Mouse (Mus musculus) kidney, adult 2 months (tissue): ENCODE data around the gene Wiz. TPM values are rescaled to one million over a fixed set of nuclear protein-coding genes. Genes with fewer than 3 reads are reported as not detected.

Experiments
- DNase-seq: peaks from one replicate; pipeline ENCODE4 v3.0.0; 2021
- H3K27ac ChIP-seq: fragments of 200-500 bp; 2 replicates; pipeline ENCODE4 v1.5.1; 2012; ENCODE audit warnings: low read depth, low read length, control low read depth, inconsistent platforms; ENCODE audit not compliant: insufficient read depth
- H3K27me3 ChIP-seq: fragments of 200-500 bp; replicated peaks from 2 replicates; pipeline ENCODE4 v1.6.1; 2012; ENCODE audit warnings: mild to moderate bottlenecking, moderate library complexity, low read length, inconsistent platforms; ENCODE audit not compliant: control insufficient read depth, insufficient read depth
- H3K36me3 ChIP-seq: fragments of 200-500 bp; 2 replicates; pipeline ENCODE4 v1.6.1; 2012; ENCODE audit warnings: mild to moderate bottlenecking, moderate library complexity, low read length, inconsistent platforms; ENCODE audit not compliant: control insufficient read depth, insufficient read depth
- H3K4me1 ChIP-seq: fragments of 200-500 bp; 2 replicates; pipeline ENCODE4 v1.6.1; 2011; ENCODE audit warnings: low read length; ENCODE audit not compliant: control insufficient read depth, insufficient read depth
- H3K4me3 ChIP-seq: fragments of 200-500 bp; 2 replicates; pipeline ENCODE4 v1.5.1; 2011; ENCODE audit warnings: mild to moderate bottlenecking, low read depth, low read length, control low read depth; ENCODE audit not compliant: insufficient read depth
- CTCF ChIP-seq: fragments of 200-500 bp; conservative IDR thresholded peaks from 2 replicates; pipeline ENCODE4 v1.5.1; 2011; ENCODE audit warnings: low read depth, mild to moderate bottlenecking, control low read depth, low read length, moderate library complexity, mixed read lengths; ENCODE audit not compliant: insufficient read depth, insufficient read length
- POLR2A ChIP-seq: fragments of 200-500 bp; IDR thresholded peaks from one replicate; pipeline ENCODE4 v1.6.1; 2011; ENCODE audit warnings: low read depth, low read length, control low read depth
- WGBS: fragments of 180-500 bp; shearing (Covaris S2); methylation state at CpG from one replicate; pipeline ENCODE4 v1.1.7; 2018; 5-methylcytosine and 5-hydroxymethylcytosine counted together
- polyA plus RNA-seq: library from polyadenylated mRNA; depleted of rRNA; stranded (reverse); fragments of >200 nt; gene quantifications from 2 replicates; pipeline ENCODE4 v1.2.3, GENCODE M21; 2012

The Wiz gene
- polyA plus RNA-seq, 1 experiment, result 30.9 TPM

GRCm38 (mm10) chr17:32356766-32357760, 32.2 kb downstream of the Wiz start:
- Histone ChIP-seq H3K27ac (no peak overlapping the region), H3K4me1 (peaks cover 8% of the 10 kb centered on the region), H3K27me3 (no peaks in the 10 kb centered on the region), H3K36me3 (peaks cover 8% of the 10 kb centered on the region; the same call in 1 of the 2 replicates), H3K4me3 (no peak overlapping the region)
- TF ChIP-seq POLR2A, result no peak
- TF ChIP-seq CTCF, result no peak
- DNase-seq, result no peak
- WGBS, result 85% methylated on average over 24 of the region's 24 CpGs

GRCm38 (mm10) chr17:32356281-32356680, 33.0 kb downstream of the Wiz start:
- H3K27ac ChIP-seq, result no peak overlapping the region
- DNase-seq, result no peak
- TF ChIP-seq POLR2A (no peak), CTCF (no peak)
- no peak overlapping the region for H3K4me3 ChIP-seq
- H3K36me3 ChIP-seq, result peaks cover 8% of the 10 kb centered on the region; the same call in 1 of the 2 replicates
- peaks cover 8% of the 10 kb centered on the region for H3K4me1 ChIP-seq
- 87% methylated on average over 9 of the region's 9 CpGs for WGBS
- H3K27me3 ChIP-seq, result no peaks in the 10 kb centered on the region

GRCm38 (mm10) chr17:32355031-32355430, 34.2 kb downstream of the Wiz start:
- Histone ChIP-seq H3K4me3 (no peak overlapping the region), H3K4me1 (peaks cover 8% of the 10 kb centered on the region), H3K27me3 (no peaks in the 10 kb centered on the region), H3K27ac (no peak overlapping the region), H3K36me3 (peaks cover 8% of the 10 kb centered on the region; the same call in 1 of the 2 replicates)
- TF ChIP-seq CTCF, result no peak
- no peak for DNase-seq
- WGBS, result 95% methylated on average over 6 of the region's 6 CpGs

- no peaks in the 10 kb centered on the region for H3K27me3 ChIP-seq
- 47% methylated on average over 5 of the region's 5 CpGs for WGBS
- peaks cover 8% of the 10 kb centered on the region; the same call in 1 of the 2 replicates for H3K36me3 ChIP-seq
- no peak for DNase-seq
- H3K27ac ChIP-seq, result peak overlapping the region; percentile 31
- H3K4me1 ChIP-seq, result peaks cover 10% of the 10 kb centered on the region
- no peak overlapping the region for H3K4me3 ChIP-seq
- TF ChIP-seq POLR2A (no peak), CTCF (no peak)
These were observed 35.0 kb downstream of the Wiz start for GRCm38 (mm10) chr17:32354211-32354610.

- H3K4me1 ChIP-seq, result peaks cover 12% of the 10 kb centered on the region
- H3K27ac ChIP-seq, result peak overlapping the region; percentile 54; the same call in 1 of the 2 replicates
- H3K4me3 ChIP-seq, result no peak overlapping the region
- 36% methylated on average over 4 of the region's 4 CpGs for WGBS
- peak; percentile 98 for DNase-seq
- H3K27me3 ChIP-seq, result no peaks in the 10 kb centered on the region
- no peak for TF ChIP-seq CTCF
- TF ChIP-seq POLR2A, result no peak
- peaks cover 8% of the 10 kb centered on the region; the same call in 1 of the 2 replicates for H3K36me3 ChIP-seq
These were observed 35.5 kb downstream of the Wiz start for GRCm38 (mm10) chr17:32353696-32354095.

- no peak overlapping the region for H3K27ac ChIP-seq
- H3K36me3 ChIP-seq, result peaks cover 4% of the 10 kb centered on the region; the same call in 1 of the 2 replicates
- no peak for DNase-seq
- H3K4me1 ChIP-seq, result peaks cover 12% of the 10 kb centered on the region
- TF ChIP-seq CTCF, result no peak
- TF ChIP-seq POLR2A, result no peak
- no peaks in the 10 kb centered on the region for H3K27me3 ChIP-seq
- H3K4me3 ChIP-seq, result no peak overlapping the region
These were observed 37.5 kb downstream of the Wiz start for GRCm38 (mm10) chr17:32351726-32352125.

- WGBS, result 80% methylated on average over 3 of the region's 3 CpGs
- no peak for TF ChIP-seq CTCF
- TF ChIP-seq POLR2A, result no peak
- H3K36me3 ChIP-seq, result peaks cover 4% of the 10 kb centered on the region; the same call in 1 of the 2 replicates
- DNase-seq, result no peak
- H3K4me1 ChIP-seq, result peaks cover 12% of the 10 kb centered on the region
- no peaks in the 10 kb centered on the region for H3K27me3 ChIP-seq
- H3K27ac ChIP-seq, result no peak overlapping the region
- H3K4me3 ChIP-seq, result no peak overlapping the region
These were observed 38.0 kb downstream of the Wiz start for GRCm38 (mm10) chr17:32351269-32351668.
